Mouse (Mus musculus): ENCODE results near the gene Fbxo7.
A peak's percentile ranks its signal among the peaks of the same experiment; 100 is the strongest.
"Not testable (repeated sequence)": the region's sequence is repeated elsewhere in the genome, so short reads cannot be mapped to it uniquely, and the experiment has no call there.

Gene Fbxo7

GRCm38 (mm10) chr10:86021749-86022473, at the start of gene Fbxo7:
Fbxo7 (plus strand) TSS chr10:86021972.
- peak; percentile 91 for DNase-seq (ENCODE audit: extremely low spot score)

- no peak for DNase-seq (ENCODE audit: extremely low spot score)
Observed at GRCm38 (mm10) chr10:85972915-85973314, 48.9 kb upstream of the Fbxo7 start.

GRCm38 (mm10) chr10:85989412-85990115, 32.2 kb upstream of the Fbxo7 start:
- no peak for DNase-seq (ENCODE audit: extremely low spot score)

GRCm38 (mm10) chr10:85992412-85992811, 29.4 kb upstream of the Fbxo7 start:
- DNase-seq (ENCODE audit: extremely low spot score), result no peak

GRCm38 (mm10) chr10:85993836-85994235, 27.9 kb upstream of the Fbxo7 start:
- DNase-seq (ENCODE audit: extremely low spot score), result no peak

- DNase-seq (ENCODE audit: extremely low spot score), result no peak
Observed at GRCm38 (mm10) chr10:85994543-85995104, 27.1 kb upstream of the Fbxo7 start.

- no peak for DNase-seq (ENCODE audit: extremely low spot score)
Observed at GRCm38 (mm10) chr10:86000447-86000846, 21.3 kb upstream of the Fbxo7 start.

GRCm38 (mm10) chr10:86006455-86006854, 15.3 kb upstream of the Fbxo7 start:
- no peak for DNase-seq (ENCODE audit: extremely low spot score)

- DNase-seq (ENCODE audit: extremely low spot score), result no peak
Observed at GRCm38 (mm10) chr10:86009688-86010087, 12.1 kb upstream of the Fbxo7 start.

- no peak for DNase-seq (ENCODE audit: extremely low spot score)
Observed at GRCm38 (mm10) chr10:86010636-86011035, 11.1 kb upstream of the Fbxo7 start.

- DNase-seq (ENCODE audit: extremely low spot score), result no peak
Observed at GRCm38 (mm10) chr10:86011172-86011571, 10.6 kb upstream of the Fbxo7 start.

- DNase-seq (ENCODE audit: extremely low spot score), result no peak
Observed at GRCm38 (mm10) chr10:86011781-86012180, 10.0 kb upstream of the Fbxo7 start, which contains the start of gene Bpifc. Bpifc (minus strand) TSS chr10:86011895.

- DNase-seq (ENCODE audit: extremely low spot score), result no peak
Observed at GRCm38 (mm10) chr10:86017781-86018180, 4.0 kb upstream of the Fbxo7 start.

GRCm38 (mm10) chr10:86018813-86019212, 3.0 kb upstream of the Fbxo7 start:
- DNase-seq (ENCODE audit: extremely low spot score), result no peak

GRCm38 (mm10) chr10:86021408-86021748, 394 bp upstream of the Fbxo7 start:
- DNase-seq (ENCODE audit: extremely low spot score), result no peak

- no peak for DNase-seq (ENCODE audit: extremely low spot score)
Observed at GRCm38 (mm10) chr10:86022474-86022816, 673 bp downstream of the Fbxo7 start.

- no peak for DNase-seq (ENCODE audit: extremely low spot score)
Observed at GRCm38 (mm10) chr10:86023149-86023548, 1.4 kb downstream of the Fbxo7 start.

GRCm38 (mm10) chr10:86025906-86026305, 4.1 kb downstream of the Fbxo7 start:
- no peak for DNase-seq (ENCODE audit: extremely low spot score)

GRCm38 (mm10) chr10:86026354-86026753, 4.6 kb downstream of the Fbxo7 start:
- DNase-seq (ENCODE audit: extremely low spot score), result no peak

GRCm38 (mm10) chr10:86026807-86027206, 5.0 kb downstream of the Fbxo7 start:
- not testable (repeated sequence) for DNase-seq (ENCODE audit: extremely low spot score)

GRCm38 (mm10) chr10:86030743-86031142, 9.0 kb downstream of the Fbxo7 start:
- DNase-seq (ENCODE audit: extremely low spot score), result no peak

GRCm38 (mm10) chr10:86032517-86032916, 10.7 kb downstream of the Fbxo7 start:
- DNase-seq (ENCODE audit: extremely low spot score), result no peak

Measured in embryo, embryonic 9.5 days (tissue).